Mouse (Mus musculus) liver, embryonic 14.5 days (tissue): Measurements from ENCODE around the gene Serp1. TPM values are rescaled to one million over a fixed set of nuclear protein-coding genes. Genes with fewer than 3 reads are reported as not detected.
"Not testable (repeated sequence)": the region's sequence is repeated elsewhere in the genome, so short reads cannot be mapped to it uniquely, and the experiment has no call there.

Source experiments
- ATAC-seq: fragments of 200-750 bp; cut with Nextera tagmentation; 2 replicates; pipeline ENCODE4 v1.8.0; 2017; ENCODE audit warnings: moderate number of reproducible peaks, mild to moderate bottlenecking, moderate library complexity; ENCODE audit not compliant: insufficient read depth
- DNase-seq, 3 experiments: peaks; one replicate each; pipeline ENCODE4 v3.0.0-alpha.2; 2012 to 2013; ENCODE audit warnings: low read depth in 3 of 3, low spot score in 3 of 3
- H3K27ac ChIP-seq: fragments of 300-500 bp; sonication (generic); 2 replicates; pipeline ENCODE4 v1.5.1; 2014; ENCODE audit warnings: moderate library complexity, mild to moderate bottlenecking, control low read depth, inconsistent platforms
- H3K27me3 ChIP-seq: fragments of 300-500 bp; sonication (generic); 2 replicates; pipeline ENCODE4 v1.6.1; 2014; ENCODE audit warnings: mild to moderate bottlenecking, low read length, moderate library complexity; ENCODE audit not compliant: control insufficient read depth, insufficient read depth
- H3K36me3 ChIP-seq: fragments of 300-500 bp; sonication (generic); replicated peaks from 2 replicates; pipeline ENCODE4 v1.6.1; 2014; ENCODE audit warnings: low read depth; ENCODE audit not compliant: control insufficient read depth, insufficient read depth
- H3K4me1 ChIP-seq, 2 experiments: fragments of 200-500 bp in 1 of 2; fragments of 300-500 bp in 1 of 2; sonication (generic) in 1 of 2; replicated peaks; 2 replicates each; pipeline ENCODE4 v1.6.1; 2012 to 2014; ENCODE audit warnings: antibody characterized with exemption in 1 of 2, inconsistent platforms in 1 of 2, low read length in 1 of 2; ENCODE audit not compliant: control insufficient read depth in 2 of 2, insufficient read depth in 2 of 2
- H3K4me2 ChIP-seq: fragments of 300-500 bp; sonication (generic); 2 replicates; pipeline ENCODE4 v1.6.1; 2014; ENCODE audit warnings: low read depth, mild to moderate bottlenecking, control low read depth, moderate library complexity
- H3K4me3 ChIP-seq, 2 experiments: fragments of 200-500 bp in 1 of 2; fragments of 300-500 bp in 1 of 2; sonication (generic) in 1 of 2; 2 replicates each; pipeline ENCODE4 v1.5.1; 2012 to 2014; ENCODE audit warnings: low read depth in 2 of 2, low read length in 2 of 2, mild to moderate bottlenecking in 2 of 2, control low read depth in 1 of 2, inconsistent platforms in 1 of 2, moderate library complexity in 1 of 2; ENCODE audit not compliant: insufficient read depth in 1 of 2
- H3K9ac ChIP-seq: fragments of 300-500 bp; sonication (generic); replicated peaks from 2 replicates; pipeline ENCODE4 v1.6.1; 2014; ENCODE audit warnings: mild to moderate bottlenecking, control low read depth, moderate library complexity
- H3K9me3 ChIP-seq: fragments of 300-500 bp; sonication (generic); 2 replicates; pipeline ENCODE4 v1.6.1; 2016; ENCODE audit warnings: low read length, mixed read lengths; ENCODE audit not compliant: control insufficient read depth
- CTCF ChIP-seq: IDR thresholded peaks from 2 replicates; pipeline ENCODE4 v1.5.1; 2016; ENCODE audit warnings: antibody characterized with exemption, low read depth, control low read depth
- EP300 ChIP-seq: IDR thresholded peaks from 2 replicates; pipeline ENCODE4 v1.6.1; 2016; ENCODE audit warnings: antibody characterized with exemption, low read depth
- WGBS: fragments of 180-500 bp; shearing (Covaris S2); extraction: QIAGEN DNeasy Blood & Tissue Kit; methylation state at CpG from one replicate; pipeline ENCODE4 v1.1.7; 2014; ENCODE audit not compliant: insufficient replicate concordance; 5-methylcytosine and 5-hydroxymethylcytosine counted together
- polyA plus RNA-seq, 2 experiments: library from polyadenylated mRNA; depleted of rRNA in 1 of 2; stranded (reverse) in 1 of 2; unstranded in 1 of 2; fragments of >200 nt; fragmentation: Nextera tagmentation in 1 of 2; extraction: Ambion mirVana in 1 of 2; gene quantifications; 2 replicates each; pipeline versions ENCODE4 v1.2.1 to v1.2.3; 2012 to 2014

Gene Serp1
- polyA plus RNA-seq, 2 experiments, result 27.6 to 96.1 TPM

DNA sequence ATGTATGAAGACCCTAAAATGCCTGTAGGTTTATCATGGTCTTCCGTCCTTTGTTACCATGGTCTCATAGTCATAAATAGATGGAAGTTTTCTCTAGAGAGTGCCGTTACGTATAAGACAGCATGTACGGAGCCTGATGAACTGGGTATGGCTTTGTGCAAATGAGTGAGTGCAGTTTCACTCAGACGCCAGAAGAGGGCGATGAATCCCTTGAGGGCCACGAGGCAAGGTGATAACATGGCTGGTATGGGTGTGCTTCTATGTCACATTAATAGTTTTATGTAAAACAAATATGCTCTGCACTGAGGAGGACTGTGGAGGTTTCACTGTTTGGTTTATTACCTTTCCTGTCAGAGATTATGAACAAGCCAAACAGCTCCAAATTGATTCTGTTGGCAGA is 39.8 kb downstream of the Serp1 start:
- DNase-seq, result peak in 1 of 3 experiments; percentile 38

GRCm38 (mm10) chr3:58478755-58479455 is 46.8 kb downstream of the Serp1 start:
- no peak overlapping the region for H3K4me2 ChIP-seq
- TF ChIP-seq EP300 (no peak), CTCF (no peak)
- DNase-seq, result no peak
- ATAC-seq, result no peak
- no peak overlapping the region for H3K9ac ChIP-seq
- no peak overlapping the region for H3K4me3 ChIP-seq
- H3K36me3 ChIP-seq, result no peaks in the 10 kb centered on the region
- H3K9me3 ChIP-seq, result no peaks in the 10 kb centered on the region
- WGBS, result 37% methylated on average over 2 of the region's 2 CpGs
- H3K27ac ChIP-seq, result no peak overlapping the region
- no peaks in the 10 kb centered on the region for H3K27me3 ChIP-seq
- 0 out of 4 replicates have a peak, but pooled peaks cover 0 to 3% of the 10 kb centered on the region in 2 experiments for H3K4me1 ChIP-seq

More for the DNA sequence above, 39.8 kb downstream of the Serp1 start:
- Histone ChIP-seq H3K4me2 (no peak overlapping the region), H3K27ac (no peak overlapping the region), H3K27me3 (no peaks in the 10 kb centered on the region), H3K4me1 (no peaks in the 10 kb centered on the region), H3K9me3 (no peaks in the 10 kb centered on the region), H3K36me3 (no peaks in the 10 kb centered on the region), H3K9ac (no peak overlapping the region), H3K4me3 (no peak overlapping the region)
- ATAC-seq, result no peak
- peak; percentile 84 for TF ChIP-seq CTCF
- TF ChIP-seq EP300, result no peak
- 64% methylated on average over 7 of the region's 7 CpGs for WGBS

GRCm38 (mm10) chr3:58475298-58475697 is 50.4 kb downstream of the Serp1 start:
- H3K9ac ChIP-seq, H3K4me3 ChIP-seq, ATAC-seq, DNase-seq, H3K4me1 ChIP-seq, H3K27ac ChIP-seq, H3K36me3 ChIP-seq, H3K9me3 ChIP-seq, H3K4me2 ChIP-seq, H3K27me3 ChIP-seq: not testable (repeated sequence)
- 69% methylated on average over 1 of the region's 1 CpGs for WGBS

Other genes with a start within 250 kb of the Serp1 start
- gene Tsc22d2, start 111.2 kb downstream of the Serp1 start, polyA plus RNA-seq (2012; rRNA removed), result 4.3 TPM in 2 replicates
- gene Tsc22d2, start 111.2 kb downstream of the Serp1 start, polyA plus RNA-seq (2014; fragmentation: Nextera tagmentation; extraction: Ambion mirVana), result 4.1 and 4.3 TPM in 2 replicates
- 22.7 and 35.4 TPM in 2 replicates for gene Eif2a, start 71 bp downstream of the Serp1 start, polyA plus RNA-seq (2012; rRNA removed)
- gene Eif2a, start 71 bp downstream of the Serp1 start, polyA plus RNA-seq (2014; fragmentation: Nextera tagmentation; extraction: Ambion mirVana), result 29.3 and 34.1 TPM in 2 replicates
- gene Selenot, start 50.7 kb upstream of the Serp1 start, polyA plus RNA-seq (2012; rRNA removed), result 22.3 and 28.5 TPM in 2 replicates
- 15.2 and 16.0 TPM in 2 replicates for gene Selenot, start 50.7 kb upstream of the Serp1 start, polyA plus RNA-seq (2014; fragmentation: Nextera tagmentation; extraction: Ambion mirVana)
- gene Erich6, start 111.3 kb upstream of the Serp1 start, polyA plus RNA-seq (2012; rRNA removed), result 0.01 TPM in 1 of 2 replicates, not detected in the other
- not detected in 2 replicates for gene Erich6, start 111.3 kb upstream of the Serp1 start, polyA plus RNA-seq (2014; fragmentation: Nextera tagmentation; extraction: Ambion mirVana)
- gene Siah2, start 166.5 kb upstream of the Serp1 start, polyA plus RNA-seq (2012; rRNA removed), result 4.4 and 4.7 TPM in 2 replicates
- 2.8 and 3.5 TPM in 2 replicates for gene Siah2, start 166.5 kb upstream of the Serp1 start, polyA plus RNA-seq (2014; fragmentation: Nextera tagmentation; extraction: Ambion mirVana)